Mouse (Mus musculus) heart, adult 11 months (tissue): Measurements from ENCODE around the gene Stmn3.

Source experiments
- DNase-seq: peaks from one replicate; pipeline ENCODE4 v3.0.0; 2022

Gene Stmn3

DNA sequence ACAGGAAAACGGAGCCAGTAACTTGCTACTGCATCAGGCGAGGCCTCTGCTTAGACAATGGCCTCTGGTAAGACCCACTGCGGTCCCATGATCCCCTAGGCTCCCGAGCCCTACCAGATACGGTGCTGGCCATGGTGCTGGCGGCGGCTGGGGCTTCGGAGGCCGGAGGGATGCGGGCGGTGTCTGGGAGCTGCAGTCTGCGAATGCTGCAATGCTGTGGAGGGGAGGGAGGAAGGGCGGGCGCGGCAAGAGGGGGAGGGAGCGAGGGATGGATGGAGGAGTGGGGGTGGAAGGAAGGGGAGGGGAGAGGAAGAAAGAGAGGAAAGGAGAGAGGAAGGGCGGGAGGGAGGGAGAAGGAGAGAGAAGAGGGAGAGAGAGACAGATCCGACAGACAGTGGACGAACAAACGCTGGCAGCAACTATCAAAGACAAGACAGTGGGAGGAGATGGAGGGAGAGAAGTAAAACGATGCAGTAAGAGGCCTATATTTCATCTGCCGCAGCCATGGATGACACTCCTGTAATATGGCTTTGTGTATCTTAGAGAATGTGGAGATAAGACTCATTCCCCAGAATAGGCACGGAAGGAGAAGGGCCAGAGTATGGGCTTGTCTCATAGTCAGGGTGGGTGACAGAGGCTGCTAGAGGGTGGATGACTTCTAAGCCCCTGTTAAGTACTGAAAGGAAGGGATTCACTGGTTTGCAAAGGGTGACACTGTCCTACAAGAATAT, at the start of gene Stmn3:
Stmn3 (minus strand) TSS at position 421 of the 731 bp plus-strand sequence.
- DNase-seq: peak; percentile 93

DNA sequence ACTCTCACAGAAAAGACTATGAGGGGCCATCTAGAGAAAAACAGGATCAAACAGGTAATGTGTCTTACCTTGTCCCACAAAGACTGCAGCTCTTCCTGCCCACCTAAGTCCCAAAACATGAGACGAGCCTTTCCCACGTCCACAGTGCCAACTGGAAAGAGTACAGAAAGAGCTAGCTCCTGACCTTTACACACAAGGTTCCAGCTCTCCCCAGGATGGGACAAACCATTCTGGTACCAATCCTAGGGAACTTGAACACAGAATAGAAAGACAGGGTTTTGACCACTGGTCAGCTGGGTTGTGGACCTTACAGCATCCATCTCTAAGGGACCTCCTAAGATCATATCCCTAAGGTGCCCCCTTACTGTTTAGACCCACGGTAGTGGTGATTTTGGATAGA, 49.6 kb upstream of the Stmn3 start:
- no peak for DNase-seq

DNA sequence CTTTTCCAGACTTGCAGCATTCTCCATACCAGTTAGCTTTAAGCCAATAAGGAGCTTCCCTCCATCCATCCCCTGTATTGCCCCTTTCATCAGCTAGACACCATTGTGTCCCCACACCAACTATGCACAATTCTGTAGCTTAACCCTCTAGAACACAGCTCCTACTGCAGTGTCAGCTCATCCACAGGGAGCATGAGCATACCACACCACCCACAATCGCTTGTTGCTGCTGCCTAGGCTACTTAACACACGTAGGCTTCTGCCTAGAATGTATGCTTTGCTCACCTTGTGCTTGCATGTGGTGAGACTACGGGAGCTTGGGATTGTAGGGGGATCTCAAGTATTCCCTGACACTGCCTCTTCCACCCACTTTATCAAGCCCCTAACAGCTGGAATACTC, 42.5 kb upstream of the Stmn3 start:
- DNase-seq: no peak

DNA sequence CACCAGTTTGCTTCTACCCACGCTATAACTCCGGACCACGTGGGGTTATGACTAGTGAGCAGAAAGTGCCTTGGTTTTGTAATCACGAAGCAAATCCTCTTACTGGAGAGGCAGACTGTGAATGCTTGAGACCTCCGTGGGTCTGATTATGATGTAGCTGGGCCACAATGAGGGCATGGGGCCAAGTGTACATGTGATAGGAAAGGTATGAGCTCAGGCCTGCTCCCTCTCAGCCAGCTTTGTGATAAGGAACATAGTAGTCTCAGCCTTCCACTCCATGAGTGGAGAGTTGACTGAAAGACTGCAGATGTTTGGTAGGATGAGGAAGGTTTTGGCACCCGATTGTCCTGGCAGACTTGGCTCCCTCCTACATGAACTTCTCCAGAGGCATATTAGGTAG, 28.5 kb upstream of the Stmn3 start:
- DNase-seq: peak; percentile 94

DNA sequence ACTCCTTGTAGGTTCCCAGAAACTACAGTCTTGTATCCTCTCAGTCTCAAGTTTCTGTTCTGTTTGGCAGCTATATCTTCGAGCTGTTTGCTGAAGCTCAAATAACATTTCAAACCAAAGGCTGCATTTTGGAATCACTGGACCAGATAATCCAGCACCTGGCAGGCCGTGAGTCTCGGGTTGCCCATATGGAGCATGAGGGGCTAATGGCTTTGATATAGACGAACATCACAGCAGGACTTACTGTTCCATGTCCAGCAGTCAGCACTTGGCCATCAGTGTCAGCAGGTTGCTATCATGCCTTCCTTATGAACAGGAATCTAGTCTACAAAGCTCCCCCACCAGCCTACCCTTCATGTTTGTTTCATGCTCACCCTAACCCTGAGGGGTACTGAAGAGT, 26.1 kb upstream of the Stmn3 start:
- no peak for DNase-seq

DNA sequence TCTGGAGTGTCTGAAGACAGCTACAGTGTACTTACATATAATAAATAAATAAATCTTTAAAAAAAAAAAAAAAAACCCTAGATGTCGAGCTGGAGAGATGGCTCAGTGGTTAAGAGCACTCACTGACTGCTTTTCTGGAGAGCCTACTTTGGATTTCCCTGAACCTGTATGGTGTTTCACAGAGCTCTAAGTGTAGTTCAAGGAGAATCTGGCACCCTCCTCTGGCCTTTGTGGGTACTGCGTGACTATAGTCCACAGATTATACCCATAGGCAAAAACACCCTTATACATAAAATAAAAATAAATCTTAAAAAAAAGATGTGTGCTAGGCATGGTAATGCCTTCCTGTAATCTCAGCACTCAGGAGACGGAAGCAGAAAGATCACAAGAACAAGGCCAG, 19.7 kb upstream of the Stmn3 start:
- peak; percentile 92 for DNase-seq

DNA sequence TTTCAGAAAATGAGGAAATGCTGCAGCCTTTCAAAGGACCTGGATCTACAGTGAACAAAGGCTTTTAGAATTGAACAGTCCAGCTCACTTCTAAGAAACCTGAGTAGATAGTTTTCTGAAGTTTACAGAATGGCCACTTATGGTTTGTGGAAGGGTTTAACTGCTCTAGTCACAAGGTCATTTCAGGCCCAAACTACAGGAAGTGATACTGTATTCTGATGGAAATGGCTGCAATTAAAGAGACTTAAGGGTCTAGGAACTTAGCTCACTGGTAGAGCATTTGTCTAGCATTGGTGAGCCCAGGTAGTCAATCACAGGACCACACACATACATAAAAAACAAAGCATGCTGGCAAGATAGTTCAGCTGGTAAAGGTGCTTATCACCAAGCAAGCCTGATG, 18.2 kb upstream of the Stmn3 start:
- no peak for DNase-seq

DNA sequence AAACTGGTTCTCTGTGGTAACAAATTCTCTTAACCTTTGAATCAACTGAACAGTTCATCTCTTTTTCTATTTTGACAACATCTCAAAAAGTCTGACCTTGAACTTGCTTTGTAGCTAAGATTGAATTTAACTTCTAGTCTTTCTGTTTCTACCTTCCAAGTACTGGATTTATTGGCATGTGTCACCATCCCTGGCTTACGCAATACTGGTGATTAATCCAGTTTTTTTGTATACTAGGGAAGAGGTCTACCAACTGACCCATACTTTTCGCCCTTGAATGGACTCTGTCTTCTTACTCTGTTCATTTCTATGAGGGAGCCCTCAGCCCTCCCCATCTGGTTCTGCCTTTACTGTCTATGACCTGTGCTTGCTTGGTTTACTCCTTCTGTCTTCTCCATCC, 11.8 kb upstream of the Stmn3 start:
- DNase-seq: no peak

DNA sequence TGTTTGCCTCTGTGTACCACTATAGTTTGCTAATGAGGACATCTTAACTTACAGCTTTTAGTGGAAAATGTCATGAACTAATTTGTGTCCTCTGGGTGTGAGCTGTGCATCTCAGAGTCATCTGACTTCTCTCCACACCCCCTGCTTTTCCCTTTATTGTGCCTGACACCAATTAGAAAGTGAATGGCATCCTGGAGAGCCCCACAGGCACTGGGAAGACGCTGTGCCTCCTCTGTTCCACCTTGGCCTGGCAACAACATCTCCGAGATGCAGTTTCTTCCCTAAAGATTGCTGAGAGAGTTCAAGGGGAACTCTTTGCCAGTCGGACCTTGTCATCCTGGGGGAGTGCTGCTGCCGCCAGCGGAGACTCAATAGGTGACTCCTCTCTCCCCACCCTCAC, 7.8 kb upstream of the Stmn3 start:
- no peak for DNase-seq

DNA sequence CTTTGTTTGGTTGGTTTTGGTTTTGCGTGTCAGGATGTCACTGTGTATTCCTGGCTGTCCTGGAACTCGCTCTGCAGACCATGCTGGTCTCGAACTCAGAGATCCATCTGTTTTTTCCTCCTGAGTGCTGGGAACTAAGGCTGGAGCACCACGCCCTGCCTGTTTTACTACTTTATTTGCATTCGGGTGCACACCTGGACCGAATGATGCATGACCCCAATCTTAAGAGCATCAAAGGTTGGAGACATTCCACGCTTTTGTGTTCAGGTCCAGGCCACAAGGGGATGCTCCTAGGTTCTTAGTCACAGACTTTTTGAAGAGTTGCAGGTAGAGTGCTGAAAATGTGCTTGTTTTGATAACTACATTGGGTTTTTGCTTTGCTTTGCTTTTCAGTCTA, 5.8 kb upstream of the Stmn3 start:
- no peak for DNase-seq

DNA sequence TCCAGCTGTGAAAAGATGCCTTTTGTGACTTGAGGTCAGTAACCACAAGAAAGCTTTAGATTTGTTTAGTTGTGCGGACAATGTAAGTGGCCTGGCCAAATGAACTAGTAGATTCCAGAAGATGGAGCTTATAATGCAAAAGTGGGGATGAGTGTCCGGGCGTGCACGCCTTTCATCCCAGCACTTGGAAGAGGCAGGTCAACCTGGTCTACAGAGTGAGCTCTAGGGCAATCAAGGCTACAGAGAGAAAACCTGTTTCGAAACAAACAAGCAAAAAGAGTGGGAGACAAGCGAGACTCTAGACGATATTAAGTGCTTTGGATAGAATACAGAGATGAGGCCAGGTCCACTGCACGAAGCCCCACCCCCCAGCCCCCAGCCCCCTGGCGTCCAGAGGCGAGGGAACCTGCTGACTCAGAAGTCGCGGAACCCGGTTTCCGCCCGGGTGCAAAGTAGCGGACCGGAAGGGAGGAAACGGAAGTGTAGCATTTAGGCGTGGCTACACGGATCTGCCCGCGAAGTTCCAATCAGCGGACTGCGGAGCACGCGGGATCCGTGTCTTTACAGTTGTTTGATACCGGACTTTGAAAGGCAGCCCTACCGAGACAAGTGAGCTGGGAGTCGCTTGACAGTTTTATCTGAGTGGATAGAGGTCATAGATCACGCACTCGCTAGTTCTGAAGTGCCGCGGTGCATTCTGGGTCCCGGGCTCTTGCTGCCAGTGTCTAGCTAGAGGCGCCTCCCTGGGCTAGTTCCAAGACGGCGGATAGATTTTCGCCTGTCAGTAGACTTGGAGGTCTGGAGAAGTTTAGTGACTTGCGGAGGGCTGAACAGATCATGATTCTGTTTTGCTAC, 5.2 kb upstream of the Stmn3 start, which contains the start of gene Rtel1:
Rtel1 (plus strand) TSS at position 492 of the 855 bp plus-strand sequence.
- peak; percentile 97 for DNase-seq

DNA sequence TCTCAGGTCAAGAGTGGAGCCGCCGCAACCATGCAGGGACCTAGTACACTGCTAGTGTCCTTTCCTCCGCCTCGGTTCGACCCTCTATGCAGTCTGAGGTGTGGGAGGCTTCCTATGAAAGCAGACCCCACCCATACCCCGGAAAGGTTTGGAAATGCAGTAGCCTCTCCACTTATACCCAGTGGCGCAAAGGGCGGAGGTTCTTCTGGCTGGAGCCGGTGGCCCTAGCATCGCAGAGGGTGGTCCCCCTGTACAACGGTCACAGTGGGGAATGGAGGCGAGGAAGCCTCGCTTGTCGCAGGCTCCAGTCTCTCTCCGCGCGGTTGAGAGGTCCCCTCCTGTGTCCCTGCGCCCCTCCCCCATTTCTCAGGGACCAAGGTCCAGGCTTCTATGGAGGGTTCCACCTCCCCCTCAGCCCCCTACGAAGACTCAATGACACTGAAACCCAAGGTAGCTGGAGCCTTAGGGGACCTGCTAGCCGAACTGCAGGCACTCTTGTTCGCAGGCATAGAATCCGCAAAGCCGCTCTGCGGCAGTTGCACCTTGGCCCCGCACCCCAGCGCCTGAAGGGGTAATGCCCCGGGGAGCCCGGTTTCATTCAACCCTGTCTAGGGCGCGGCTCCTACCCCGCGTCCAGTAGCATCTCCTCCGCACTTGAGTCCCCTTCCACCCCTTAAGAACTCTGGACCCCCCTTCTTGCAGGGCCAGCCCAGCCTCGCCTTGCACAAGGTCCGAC, 788 bp downstream of the Stmn3 start:
- DNase-seq: no peak

DNA sequence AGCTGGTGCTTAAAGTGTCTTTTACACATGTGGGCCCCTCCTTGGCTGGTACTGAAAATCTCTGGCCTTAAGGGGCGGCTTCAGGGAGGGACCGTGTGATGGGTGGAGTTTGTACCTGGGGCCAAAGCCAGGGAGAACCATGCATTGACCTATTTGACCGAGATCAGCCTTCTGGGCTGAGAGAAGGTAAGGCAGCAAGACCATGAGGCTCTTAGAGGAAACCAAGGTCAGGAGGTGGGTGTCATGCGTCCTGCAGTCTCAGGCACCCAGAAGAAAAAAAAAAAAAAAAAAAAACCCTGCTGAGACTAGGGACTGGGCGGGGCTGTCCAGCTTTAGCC, 1.3 kb downstream of the Stmn3 start:
- no peak for DNase-seq

DNA sequence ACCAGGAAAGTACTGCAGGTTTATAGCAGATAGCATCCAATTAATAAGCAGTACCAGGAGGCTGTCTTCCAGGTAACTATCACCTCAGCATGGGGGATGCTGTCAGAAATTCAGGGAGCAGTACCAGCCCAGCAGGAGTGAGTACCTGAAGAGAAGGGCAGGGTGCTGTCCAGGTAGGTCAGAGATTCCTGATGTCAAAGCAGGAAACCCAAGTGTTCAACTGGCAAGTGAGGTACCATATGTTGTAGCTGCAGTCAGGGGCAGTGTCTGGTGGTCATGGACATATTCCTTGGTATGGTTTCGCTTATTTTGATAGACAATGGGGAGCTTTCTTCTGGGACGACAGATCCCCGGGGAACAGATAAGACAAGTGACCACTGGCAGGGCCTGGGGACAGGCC, 1.9 kb downstream of the Stmn3 start:
- peak; percentile 66 for DNase-seq

DNA sequence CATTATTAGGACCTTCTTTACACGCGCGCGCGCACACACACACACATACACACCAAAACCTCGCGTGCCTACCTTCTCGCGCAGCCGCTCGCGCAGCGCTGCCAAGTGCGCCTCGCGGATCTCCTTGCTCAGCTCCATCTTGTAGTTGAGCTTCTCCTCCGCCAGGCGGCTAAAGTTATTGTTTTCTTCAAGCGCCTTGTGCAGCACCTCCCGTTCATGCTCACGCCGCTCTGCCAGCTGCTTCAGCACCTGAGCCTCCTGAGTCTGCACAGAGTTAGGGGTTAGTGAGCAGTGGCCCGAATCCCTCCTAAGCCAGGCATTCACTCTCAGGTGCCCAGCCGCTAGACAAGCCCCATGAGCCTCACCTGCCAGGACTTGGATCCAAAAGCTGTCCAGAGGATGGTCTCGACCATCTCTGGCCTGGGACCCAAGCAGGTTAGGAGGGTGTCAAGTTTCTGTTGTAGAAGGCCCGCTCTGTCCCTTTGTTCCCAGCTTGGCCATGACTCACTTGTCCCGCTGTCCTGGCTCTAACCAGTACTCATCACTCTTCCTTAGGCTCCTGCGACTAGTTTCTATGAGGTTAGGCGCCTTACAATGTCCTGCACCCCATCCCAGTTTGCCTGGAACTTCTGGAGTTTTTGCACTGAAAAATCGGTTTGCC, 7.0 kb downstream of the Stmn3 start:
- DNase-seq: no peak

DNA sequence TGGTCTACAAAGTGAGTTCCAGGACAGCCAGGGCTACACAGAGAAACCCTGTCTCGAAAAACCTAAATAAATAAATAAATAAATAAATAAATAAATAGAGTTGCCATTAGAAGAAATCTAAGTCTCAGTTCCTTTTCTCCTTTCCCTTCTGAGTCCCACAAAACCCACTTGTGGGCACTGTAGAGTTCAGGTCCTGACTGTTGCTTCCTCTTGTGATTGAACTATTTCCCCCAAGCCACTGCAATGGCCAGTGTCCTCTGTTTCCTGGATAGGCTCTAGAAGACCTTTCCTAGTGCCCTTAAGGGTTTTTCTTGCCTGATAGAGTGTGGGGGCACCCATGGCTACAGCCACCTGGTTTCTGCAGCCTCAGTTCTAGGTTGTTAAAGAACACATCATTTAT, 9.4 kb downstream of the Stmn3 start:
- DNase-seq: peak; percentile 86

DNA sequence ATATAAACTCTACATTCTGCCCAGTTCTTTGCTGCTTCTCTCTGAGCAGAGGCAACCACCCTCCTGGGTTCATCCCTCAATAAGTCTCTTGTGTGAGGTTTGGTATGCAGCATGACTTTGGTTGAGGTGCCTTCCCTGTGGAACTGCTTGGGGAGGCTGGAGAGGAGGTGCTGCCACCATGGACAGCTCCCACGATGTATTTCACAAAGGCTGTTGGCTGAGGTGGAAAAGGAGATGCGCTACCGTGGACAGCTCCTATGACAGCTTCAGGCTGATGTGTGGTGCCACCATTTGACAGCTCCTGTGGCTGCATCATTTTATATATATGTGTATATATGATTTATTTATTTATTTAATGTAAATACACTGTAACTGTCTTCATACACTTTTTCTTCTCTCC, 12.3 kb downstream of the Stmn3 start:
- DNase-seq: peak; percentile 83

DNA sequence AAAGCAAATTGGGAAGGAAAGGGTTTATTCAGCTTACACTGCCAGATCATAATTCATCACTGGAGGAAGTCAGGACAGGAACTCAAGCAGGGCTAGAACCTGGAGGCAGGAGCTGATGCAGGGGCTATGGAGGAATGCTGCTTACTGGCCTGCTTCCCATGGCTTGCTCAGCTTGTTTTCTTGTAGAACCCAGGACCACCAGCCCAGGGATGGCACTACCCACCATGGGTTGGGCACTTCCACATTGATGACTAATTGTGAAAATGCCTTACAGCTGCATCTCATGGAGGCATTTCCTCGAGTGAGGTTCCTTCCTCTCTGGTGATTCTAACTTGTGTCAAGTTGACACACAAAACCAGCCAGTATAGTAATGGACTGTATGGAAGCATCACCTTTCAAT, 23.4 kb downstream of the Stmn3 start:
- peak; percentile 91 for DNase-seq

DNA sequence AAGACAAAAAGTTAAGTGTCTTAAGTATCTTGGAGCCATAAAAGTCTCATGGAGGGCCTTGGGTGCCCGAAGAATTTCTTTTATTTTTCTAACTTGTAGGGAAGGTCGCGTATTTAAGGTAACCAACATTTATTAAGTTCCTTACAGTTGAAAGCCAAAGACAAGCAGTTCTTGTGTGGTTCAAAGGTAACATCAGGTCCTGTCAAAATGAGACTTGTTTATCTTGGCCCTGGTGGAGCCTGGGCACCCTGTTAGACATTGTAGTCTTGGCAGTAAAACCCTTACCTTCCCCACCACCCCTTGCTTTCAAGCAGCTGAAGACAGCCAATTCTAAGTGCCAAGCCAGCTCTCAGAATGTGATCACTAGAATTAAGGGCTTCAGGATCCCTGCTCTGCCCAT, 25.6 kb downstream of the Stmn3 start:
- peak; percentile 66 for DNase-seq

DNA sequence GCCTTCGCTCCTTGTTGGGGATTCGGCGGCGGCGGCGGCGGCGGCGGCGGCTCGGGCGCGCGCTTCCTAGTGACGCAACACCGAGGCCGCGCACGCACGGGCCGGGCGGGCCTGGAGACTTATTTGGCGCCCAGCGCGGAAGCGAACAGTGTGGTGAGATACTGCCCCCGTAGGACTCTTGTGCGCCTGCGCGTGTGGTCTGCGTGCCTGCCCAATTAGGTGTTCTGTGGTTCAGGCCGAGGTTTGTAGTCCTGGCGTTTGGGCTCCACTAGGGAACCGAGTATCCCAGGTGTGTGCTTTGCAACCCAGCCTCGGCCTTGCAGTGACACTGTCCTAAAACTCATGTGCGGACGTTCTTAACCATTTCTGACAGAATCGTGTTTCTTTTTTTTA, 26.3 kb downstream of the Stmn3 start, which contains the start of gene Gmeb2:
Gmeb2 (minus strand) TSS at position 78 of the 393 bp plus-strand sequence.
- DNase-seq: peak; percentile 100

DNA sequence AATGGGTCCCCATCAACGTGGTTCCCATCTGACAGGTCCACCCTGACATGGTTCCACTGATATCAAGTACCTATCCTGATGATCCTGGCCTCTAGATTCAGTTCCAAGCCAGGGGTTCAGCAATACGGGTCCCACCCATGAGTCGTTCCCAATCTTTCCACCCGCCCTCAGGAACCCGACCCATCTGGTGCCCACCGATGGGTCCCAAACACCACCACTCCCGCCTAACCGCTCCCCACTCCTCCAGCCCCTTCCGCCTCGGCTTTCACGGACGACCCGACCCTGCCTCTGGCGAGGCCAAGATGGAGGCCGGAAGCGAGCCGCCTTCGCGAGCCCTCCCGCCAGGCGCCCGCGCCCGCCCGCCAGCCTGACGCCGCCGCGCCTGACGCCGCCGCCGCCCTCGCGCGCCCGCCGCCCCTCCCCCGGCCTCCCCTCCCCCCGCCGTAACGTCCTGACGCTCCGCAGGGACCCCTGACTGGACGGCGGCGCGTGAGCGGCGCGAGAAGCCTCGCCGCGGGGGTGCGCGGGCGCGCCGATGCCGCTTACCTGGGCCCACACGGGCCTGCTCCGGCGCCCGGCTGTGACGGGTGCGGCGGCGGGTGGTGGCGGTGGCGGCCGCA, 26.9 kb downstream of the Stmn3 start:
- DNase-seq: peak; percentile 99

DNA sequence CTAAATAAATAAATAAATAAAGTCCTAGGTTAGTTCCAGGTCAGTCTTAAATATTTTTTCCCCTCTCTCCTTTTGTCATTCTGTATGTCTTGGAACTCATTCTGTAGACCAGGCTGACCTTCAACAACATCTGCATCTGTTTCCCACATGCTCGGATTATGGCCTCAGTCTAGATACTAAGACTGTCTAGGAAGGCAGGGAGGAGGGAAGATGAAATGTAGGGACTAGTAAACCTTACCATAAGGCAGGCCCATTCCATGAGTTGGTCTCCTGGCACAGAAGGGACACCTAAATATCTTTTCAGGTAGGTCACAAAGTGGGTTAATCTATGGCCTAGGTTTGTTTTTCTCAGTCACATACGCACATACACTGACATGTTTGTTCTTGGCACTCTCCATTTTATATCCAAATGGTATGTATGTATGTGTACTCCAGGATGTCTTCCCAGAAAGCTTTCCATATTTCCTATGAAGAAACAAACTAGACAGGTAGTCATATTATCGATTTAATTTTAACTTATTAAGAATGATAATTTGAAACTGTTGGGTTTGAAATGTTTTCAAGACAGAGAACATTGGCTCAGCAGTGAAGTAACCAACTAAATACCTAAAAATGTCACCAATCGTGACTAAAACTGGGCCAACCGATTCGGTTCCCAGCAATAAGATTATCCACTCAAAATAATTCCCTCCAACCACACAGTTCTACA, 27.5 kb downstream of the Stmn3 start:
- peak; percentile 82 for DNase-seq
